46 mouse cellular contexts compared by ENCODE assay signal in the genomic region with DNA sequence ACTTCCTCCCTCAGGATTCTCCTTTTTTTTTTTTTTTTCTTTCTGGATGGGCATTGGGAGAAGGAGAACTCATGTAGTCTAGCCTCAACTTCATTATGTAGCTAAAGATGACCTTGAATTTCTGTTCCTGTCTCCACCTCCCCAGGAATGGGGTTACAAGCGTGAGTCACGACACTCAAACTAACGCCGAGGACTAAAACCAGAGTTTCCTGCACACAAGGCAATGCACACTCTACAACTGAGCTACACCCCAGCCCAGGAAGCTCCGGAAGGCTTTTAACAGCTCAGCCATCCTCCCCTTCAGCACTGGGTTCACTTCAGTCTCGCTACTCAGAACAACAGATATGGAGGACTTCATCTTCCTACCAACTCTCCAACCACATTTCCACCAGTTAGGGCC. TPM values are rescaled to one million over a fixed set of nuclear protein-coding genes. Genes with fewer than 3 reads are reported as not detected.
"Had no signal": no experiment of that assay in that cellular context is flagged by ENCODE, and none has a peak within 500 bp of the region (broad histone marks: within the 10 kb centered on the region; RNA-seq: fewer than 3 reads in every experiment).

No protein-coding gene starts in this region.

- DNase-seq: left cerebral cortex, postnatal 4 days; liver; liver, embryonic 13.5 days; liver, postnatal 0 days; lung, adult 18-20 months; lung, adult 2 months; lung, embryonic 14.5 days; lung, postnatal 10 days; lung, postnatal 14 days; lung, postnatal 36 days; lung, postnatal 4 days; midbrain, embryonic 14.5 days had no signal

- H3K27me3 ChIP-seq: limb, embryonic 12.5 days; limb, embryonic 13.5 days; limb, embryonic 15.5 days; liver, embryonic 12.5 days; liver, embryonic 13.5 days; liver, embryonic 15.5 days; lung, embryonic 15.5 days; midbrain, embryonic 12.5 days; midbrain, embryonic 13.5 days; midbrain, embryonic 15.5 days; neural tube, embryonic 12.5 days had no signal

- H3K9me3 ChIP-seq: limb, embryonic 10.5 days; limb, embryonic 12.5 days; limb, embryonic 13.5 days; limb, embryonic 15.5 days; liver, embryonic 12.5 days; liver, embryonic 13.5 days; liver, embryonic 15.5 days; lung, embryonic 15.5 days; midbrain, embryonic 10.5 days; midbrain, embryonic 12.5 days; midbrain, embryonic 13.5 days; midbrain, embryonic 15.5 days; neural tube, embryonic 12.5 days had no signal

- H3K4me3 ChIP-seq: left cerebral cortex, adult 2 months; limb, embryonic 10.5 days; limb, embryonic 12.5 days; limb, embryonic 13.5 days; limb, embryonic 15.5 days; liver, embryonic 12.5 days; liver, embryonic 13.5 days; liver, embryonic 15.5 days; lung, embryonic 15.5 days; midbrain, embryonic 10.5 days; midbrain, embryonic 12.5 days; midbrain, embryonic 13.5 days; midbrain, embryonic 15.5 days; myocyte; neural tube, embryonic 12.5 days had no signal

- H3K36me3 ChIP-seq: limb, embryonic 10.5 days; limb, embryonic 12.5 days; limb, embryonic 13.5 days; limb, embryonic 15.5 days; liver, embryonic 12.5 days; liver, embryonic 13.5 days; liver, embryonic 15.5 days; lung, embryonic 15.5 days; midbrain, embryonic 10.5 days; midbrain, embryonic 12.5 days; midbrain, embryonic 13.5 days; midbrain, embryonic 15.5 days; neural tube, embryonic 12.5 days had no signal

- H3K4me1 ChIP-seq: limb, embryonic 10.5 days; limb, embryonic 12.5 days; limb, embryonic 13.5 days; limb, embryonic 15.5 days; liver, embryonic 12.5 days; liver, embryonic 13.5 days; liver, embryonic 15.5 days; lung, embryonic 15.5 days; midbrain, embryonic 10.5 days; midbrain, embryonic 12.5 days; midbrain, embryonic 15.5 days; neural tube, embryonic 12.5 days had no signal

- H3K27ac ChIP-seq: left cerebral cortex, adult 2 months; limb, embryonic 10.5 days; limb, embryonic 12.5 days; limb, embryonic 13.5 days; limb, embryonic 15.5 days; liver, embryonic 12.5 days; liver, embryonic 13.5 days; liver, embryonic 14.5 days; liver, embryonic 15.5 days; lung, embryonic 15.5 days; macrophage; midbrain, embryonic 10.5 days; midbrain, embryonic 12.5 days; midbrain, embryonic 13.5 days; midbrain, embryonic 15.5 days; neural tube, embryonic 12.5 days had no signal

- H3K4me2 ChIP-seq: limb, embryonic 12.5 days; limb, embryonic 13.5 days; limb, embryonic 15.5 days; liver, embryonic 11.5 days; liver, embryonic 12.5 days; liver, embryonic 13.5 days; liver, embryonic 15.5 days; lung, embryonic 14.5 days; lung, embryonic 15.5 days; midbrain, embryonic 12.5 days; midbrain, embryonic 13.5 days; midbrain, embryonic 15.5 days; neural tube, embryonic 12.5 days had no signal

- ATAC-seq: liver, embryonic 12.5 days; liver, postnatal 0 days; lung, postnatal 0 days; midbrain, embryonic 13.5 days; midbrain, embryonic 15.5 days; midbrain, embryonic 16.5 days had no signal

- H3K9ac ChIP-seq: limb, embryonic 12.5 days; limb, embryonic 13.5 days; limb, embryonic 15.5 days; liver, embryonic 12.5 days; liver, embryonic 13.5 days; liver, embryonic 14.5 days; liver, embryonic 15.5 days; liver, postnatal 0 days; lung, embryonic 14.5 days; lung, embryonic 15.5 days; midbrain, embryonic 12.5 days; midbrain, embryonic 13.5 days; midbrain, embryonic 15.5 days; neural tube, embryonic 12.5 days had no signal

RNA-seq across cellular contexts. Expression of a gene that starts 3.6 kb away (rescaled TPM):
- total RNA-seq: left cerebral cortex, adult 18-20 months; left cerebral cortex, adult 2 months; left cerebral cortex, adult 8-10 months; left cerebral cortex, postnatal 10 days; left cerebral cortex, postnatal 14 days; left cerebral cortex, postnatal 25 days; left cerebral cortex, postnatal 36 days; left cerebral cortex, postnatal 4 days; liver, adult 2 months; megakaryocyte progenitor cell, adult 5-6 weeks; megakaryocyte-erythroid progenitor cell, adult 5-6 weeks; monocyte, adult 5-6 weeks had no signal
- polyA plus RNA-seq: limb, embryonic 10.5 days; limb, embryonic 11.5 days; limb, embryonic 12.5 days; limb, embryonic 13.5 days; limb, embryonic 14.5 days; liver, adult 2 months; liver, embryonic 11.5 days; liver, embryonic 12.5 days; liver, embryonic 13.5 days; liver, embryonic 14.5 days; liver, embryonic 15.5 days; liver, embryonic 16.5 days; liver, postnatal 0 days; lung, embryonic 14.5 days; lung, embryonic 15.5 days; lung, embryonic 16.5 days; macrophage; midbrain, embryonic 10.5 days; midbrain, embryonic 12.5 days; midbrain, embryonic 13.5 days; midbrain, embryonic 14.5 days; midbrain, embryonic 15.5 days; midbrain, embryonic 16.5 days; myocyte; neural tube, embryonic 11.5 days; neural tube, embryonic 12.5 days had no signal

RNA-seq across cellular contexts. Expression of a gene that starts 18.1 kb away (rescaled TPM):
- total RNA-seq: liver, adult 2 months; megakaryocyte progenitor cell, adult 5-6 weeks; megakaryocyte-erythroid progenitor cell, adult 5-6 weeks; monocyte, adult 5-6 weeks had no signal
- polyA plus RNA-seq: liver, adult 2 months; macrophage; myocyte had no signal
